Mouse (Mus musculus): Measurements from ENCODE around the gene Accsl. TPM values are rescaled to one million over a fixed set of nuclear protein-coding genes. Genes with fewer than 3 reads are reported as not detected.
A peak's percentile ranks its signal among the peaks of the same experiment; 100 is the strongest.

Gene Accsl
- polyA plus RNA-seq, 1 experiment from 2014 or later: not detected

- H3K9me3 ChIP-seq: no peaks in the 10 kb centered on the region
- no peak overlapping the region for H3K9ac ChIP-seq
- H3K4me1 ChIP-seq: peaks cover 32% of the 10 kb centered on the region
- no peaks in the 10 kb centered on the region for H3K36me3 ChIP-seq
- H3K4me2 ChIP-seq: no peak overlapping the region
- 64% methylated on average over 8 of the region's 8 CpGs for WGBS
- no peak overlapping the region for H3K27ac ChIP-seq (replicated peaks)
- no peak for ATAC-seq (ENCODE audit: extremely low read depth, insufficient number of reproducible peaks, low FRiP score, low TSS enrichment)
- H3K4me3 ChIP-seq: no peak overlapping the region
- peaks cover 4% of the 10 kb centered on the region; the same call in 1 of the 2 replicates for H3K27me3 ChIP-seq (replicated peaks)
Observed at GRCm38 (mm10) chr2:93890143-93890542, 21.2 kb upstream of the Accsl start.

DNA sequence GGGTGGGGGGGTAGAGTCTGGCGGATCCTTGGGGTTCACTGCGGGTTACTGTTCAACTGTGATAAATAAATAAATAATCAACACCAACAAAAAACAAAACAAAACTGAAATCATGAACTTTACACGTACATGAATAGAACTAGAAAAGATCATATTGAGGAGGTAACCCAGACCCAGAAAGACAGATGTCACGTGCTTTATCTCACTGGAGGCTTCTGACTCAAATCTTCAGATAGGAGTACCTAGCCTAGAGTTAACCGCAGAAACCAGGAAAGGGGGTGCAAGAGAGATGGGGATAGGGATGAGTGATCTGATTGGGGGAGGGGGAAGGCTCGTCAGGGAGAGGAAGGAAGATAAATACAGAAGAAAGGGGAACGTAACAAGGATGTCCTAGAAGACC, 20.1 kb upstream of the Accsl start:
- H3K27me3 ChIP-seq (replicated peaks): 0 out of 2 replicates have a peak, but pooled peaks cover 4% of the 10 kb centered on the region
- H3K27ac ChIP-seq (replicated peaks): no peak overlapping the region
- no peak for ATAC-seq (ENCODE audit: extremely low read depth, insufficient number of reproducible peaks, low FRiP score, low TSS enrichment)
- peaks cover 32% of the 10 kb centered on the region for H3K4me1 ChIP-seq
- no peaks in the 10 kb centered on the region for H3K36me3 ChIP-seq
- no peak overlapping the region for H3K4me3 ChIP-seq
- no peak overlapping the region for H3K9ac ChIP-seq
- WGBS: 71% methylated on average over 7 of the region's 7 CpGs
- H3K9me3 ChIP-seq: no peaks in the 10 kb centered on the region
- H3K4me2 ChIP-seq: no peak overlapping the region

GRCm38 (mm10) chr2:93888366-93888765, 19.4 kb upstream of the Accsl start:
- WGBS: 83% methylated on average over 6 of the region's 6 CpGs
- Histone ChIP-seq H3K4me1 (peaks cover 32% of the 10 kb centered on the region), H3K4me2 (no peak overlapping the region), H3K27ac (replicated peaks) (no peak overlapping the region), H3K9me3 (no peaks in the 10 kb centered on the region), H3K4me3 (no peak overlapping the region), H3K27me3 (replicated peaks) (0 out of 2 replicates have a peak, but pooled peaks cover 3% of the 10 kb centered on the region), H3K36me3 (no peaks in the 10 kb centered on the region), H3K9ac (no peak overlapping the region)
- no peak for ATAC-seq (ENCODE audit: extremely low read depth, insufficient number of reproducible peaks, low FRiP score, low TSS enrichment)

- H3K27ac ChIP-seq (replicated peaks): no peak overlapping the region
- H3K4me1 ChIP-seq: peaks cover 30% of the 10 kb centered on the region
- no peaks in the 10 kb centered on the region for H3K9me3 ChIP-seq
- H3K4me2 ChIP-seq: no peak overlapping the region
- no peaks in the 10 kb centered on the region for H3K36me3 ChIP-seq
- no peaks in the 10 kb centered on the region for H3K27me3 ChIP-seq (replicated peaks)
- ATAC-seq (ENCODE audit: extremely low read depth, insufficient number of reproducible peaks, low FRiP score, low TSS enrichment): no peak
- H3K9ac ChIP-seq: no peak overlapping the region
- 52% methylated on average over 11 of the region's 11 CpGs for WGBS
- no peak overlapping the region for H3K4me3 ChIP-seq
Observed at GRCm38 (mm10) chr2:93887273-93887672, 18.3 kb upstream of the Accsl start.

DNA sequence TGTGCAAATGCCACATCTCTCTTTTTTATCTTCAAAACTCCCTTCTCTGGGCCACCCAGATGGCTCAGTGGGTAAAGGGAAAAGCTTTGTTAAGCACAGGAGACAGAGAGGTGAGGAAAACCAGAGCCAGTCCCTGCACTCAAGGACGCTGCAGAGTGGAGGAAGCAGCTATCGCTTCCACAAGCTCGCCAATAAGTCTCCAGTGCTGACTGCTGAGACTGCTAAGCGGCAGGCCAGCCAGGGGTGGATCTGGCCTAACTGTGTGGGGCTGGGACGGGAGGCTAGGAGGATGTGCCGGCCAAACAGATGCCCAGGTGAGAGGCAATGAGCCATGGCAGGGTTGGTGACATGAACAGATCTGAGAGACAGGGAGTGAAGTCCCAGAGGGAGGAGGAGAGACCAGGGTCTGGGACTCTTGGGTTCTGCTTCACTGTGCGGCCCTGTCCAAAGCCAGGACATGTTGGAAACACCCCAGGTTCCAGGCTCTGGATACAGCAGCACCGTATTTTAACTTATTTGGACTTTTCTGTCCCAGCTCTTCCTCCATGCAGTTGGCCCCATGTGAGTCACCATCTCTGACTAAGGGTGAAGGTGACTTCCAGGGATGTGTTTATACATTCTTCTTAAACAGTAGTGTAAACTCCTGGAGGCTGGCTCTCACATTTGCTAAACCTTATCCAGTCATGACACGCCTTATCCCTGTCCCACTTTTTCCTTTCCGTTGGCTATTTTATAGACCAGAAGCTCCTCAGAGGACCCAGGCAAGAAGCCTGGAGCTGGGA, 17.2 kb upstream of the Accsl start:
- Histone ChIP-seq H3K4me1 (peaks cover 21% of the 10 kb centered on the region), H3K27ac (replicated peaks) (peak overlapping the region; percentile 30; the same call in 1 of the 2 replicates), H3K4me3 (no peak overlapping the region), H3K4me2 (peak overlapping the region; percentile 27; the same call in 1 of the 2 replicates), H3K9me3 (no peaks in the 10 kb centered on the region), H3K9ac (peak overlapping the region; percentile 33; the same call in 1 of the 2 replicates), H3K27me3 (replicated peaks) (no peaks in the 10 kb centered on the region), H3K36me3 (no peaks in the 10 kb centered on the region)
- WGBS: 26% methylated on average over 10 of the region's 10 CpGs
- ATAC-seq (ENCODE audit: extremely low read depth, insufficient number of reproducible peaks, low FRiP score, low TSS enrichment): no peak

DNA sequence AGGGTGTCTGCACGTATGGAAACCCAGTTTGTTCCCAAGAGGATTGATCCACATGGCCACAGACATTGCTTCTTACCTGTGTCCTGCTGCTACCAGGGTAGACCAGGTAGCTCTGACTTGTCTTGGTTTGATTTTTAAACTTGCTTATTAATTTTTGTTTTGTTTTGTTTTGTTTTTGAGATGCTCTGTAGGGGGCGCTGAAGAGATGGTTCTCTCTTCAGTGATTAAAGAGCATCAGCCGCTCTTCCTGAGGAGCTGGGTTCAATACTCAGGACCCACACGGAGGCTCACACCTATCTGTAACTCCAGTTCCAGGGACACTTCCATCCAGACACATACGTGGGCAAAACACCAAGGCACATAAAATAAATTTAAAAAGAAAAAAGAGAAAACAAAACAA, 14.1 kb upstream of the Accsl start:
- no peak overlapping the region for H3K9ac ChIP-seq
- no peak overlapping the region for H3K4me2 ChIP-seq
- H3K27ac ChIP-seq (replicated peaks): no peak overlapping the region
- 56% methylated on average over 5 of the region's 5 CpGs for WGBS
- peaks cover 24% of the 10 kb centered on the region for H3K4me1 ChIP-seq
- no peak for ATAC-seq (ENCODE audit: extremely low read depth, insufficient number of reproducible peaks, low FRiP score, low TSS enrichment)
- H3K36me3 ChIP-seq: no peaks in the 10 kb centered on the region
- no peaks in the 10 kb centered on the region for H3K9me3 ChIP-seq
- H3K27me3 ChIP-seq (replicated peaks): no peaks in the 10 kb centered on the region
- H3K4me3 ChIP-seq: no peak overlapping the region

DNA sequence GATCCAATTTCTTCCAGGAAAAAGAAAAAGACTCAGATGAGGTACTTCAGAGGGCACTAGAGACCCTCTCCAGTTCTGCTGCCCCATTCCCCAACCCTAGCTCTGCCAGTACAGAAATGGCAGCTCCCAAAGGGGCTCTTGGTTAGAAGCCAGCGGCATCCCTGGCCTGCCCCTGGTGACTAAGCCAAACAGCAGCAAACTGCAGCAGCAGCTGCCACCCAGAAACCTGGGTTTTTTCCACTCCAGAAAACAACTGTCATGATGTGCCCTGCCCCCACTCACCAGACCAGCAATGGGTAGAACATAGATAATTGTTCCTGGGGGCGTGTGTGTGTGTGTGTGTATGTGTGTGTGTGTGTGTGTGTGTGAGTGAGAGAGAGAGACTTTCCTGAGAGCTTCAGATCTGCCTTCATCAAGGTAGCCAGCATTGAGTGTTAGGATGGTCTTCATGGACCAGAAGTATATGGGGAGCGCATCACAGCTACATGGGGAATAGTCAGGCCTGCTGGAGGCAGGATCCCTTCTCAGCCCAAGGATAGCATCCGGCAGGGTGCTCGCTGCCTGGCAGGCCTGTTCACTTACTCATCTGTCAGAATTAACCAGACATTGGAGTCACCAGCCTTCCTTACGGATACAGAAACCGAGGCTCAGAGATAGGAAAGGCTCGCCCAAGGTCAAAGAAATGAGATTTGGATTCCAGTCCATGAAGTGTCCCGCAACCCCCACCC, 12.8 kb upstream of the Accsl start:
- Histone ChIP-seq H3K9me3 (no peaks in the 10 kb centered on the region), H3K27me3 (replicated peaks) (no peaks in the 10 kb centered on the region), H3K4me1 (peaks cover 26% of the 10 kb centered on the region), H3K9ac (no peak overlapping the region), H3K4me3 (no peak overlapping the region), H3K27ac (replicated peaks) (no peak overlapping the region), H3K36me3 (no peaks in the 10 kb centered on the region), H3K4me2 (no peak overlapping the region)
- no peak for ATAC-seq (ENCODE audit: extremely low read depth, insufficient number of reproducible peaks, low FRiP score, low TSS enrichment)
- WGBS: 64% methylated on average over 9 of the region's 9 CpGs

DNA sequence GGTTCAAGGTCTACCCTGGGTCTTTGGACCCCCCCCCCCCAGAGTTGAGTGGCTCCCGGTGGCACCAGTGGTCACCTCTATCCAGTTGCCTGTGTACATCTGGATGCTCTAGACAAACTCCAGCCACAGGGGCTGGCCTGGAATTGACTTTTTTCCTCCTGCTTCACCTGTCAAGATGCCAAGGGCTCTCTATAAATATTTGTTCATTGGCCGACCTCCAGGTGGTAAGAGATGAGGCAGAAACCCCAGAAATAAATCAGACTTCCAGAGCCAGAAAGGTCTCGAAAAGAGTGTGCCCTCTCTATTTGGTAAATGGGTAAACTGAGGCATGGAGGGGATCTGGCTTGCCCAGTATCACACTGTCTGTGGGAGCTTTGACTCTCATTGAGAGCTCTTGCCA, 12.0 kb upstream of the Accsl start:
- Histone ChIP-seq H3K36me3 (no peaks in the 10 kb centered on the region), H3K9ac (no peak overlapping the region), H3K27ac (replicated peaks) (no peak overlapping the region), H3K9me3 (no peaks in the 10 kb centered on the region), H3K4me3 (no peak overlapping the region), H3K4me1 (peaks cover 22% of the 10 kb centered on the region), H3K27me3 (replicated peaks) (no peaks in the 10 kb centered on the region), H3K4me2 (no peak overlapping the region)
- no peak for ATAC-seq (ENCODE audit: extremely low read depth, insufficient number of reproducible peaks, low FRiP score, low TSS enrichment)
- WGBS: 66% methylated on average over 3 of the region's 3 CpGs

GRCm38 (mm10) chr2:93880450-93880849, 11.5 kb upstream of the Accsl start:
- peaks cover 19% of the 10 kb centered on the region for H3K4me1 ChIP-seq
- H3K9me3 ChIP-seq: no peaks in the 10 kb centered on the region
- no peak for ATAC-seq (ENCODE audit: extremely low read depth, insufficient number of reproducible peaks, low FRiP score, low TSS enrichment)
- H3K36me3 ChIP-seq: no peaks in the 10 kb centered on the region
- no peak overlapping the region for H3K4me3 ChIP-seq
- WGBS: 62% methylated on average over 8 of the region's 8 CpGs
- H3K27me3 ChIP-seq (replicated peaks): no peaks in the 10 kb centered on the region
- H3K27ac ChIP-seq (replicated peaks): no peak overlapping the region
- no peak overlapping the region for H3K4me2 ChIP-seq
- no peak overlapping the region for H3K9ac ChIP-seq

GRCm38 (mm10) chr2:93877005-93877404, 8.0 kb upstream of the Accsl start:
- H3K4me1 ChIP-seq: peaks cover 30% of the 10 kb centered on the region
- no peak overlapping the region for H3K4me3 ChIP-seq
- 21% methylated on average over 5 of the region's 5 CpGs for WGBS
- no peak overlapping the region for H3K27ac ChIP-seq (replicated peaks)
- no peak for ATAC-seq (ENCODE audit: extremely low read depth, insufficient number of reproducible peaks, low FRiP score, low TSS enrichment)
- H3K9ac ChIP-seq: no peak overlapping the region
- no peaks in the 10 kb centered on the region for H3K9me3 ChIP-seq
- no peaks in the 10 kb centered on the region; the same call in 1 of the 2 replicates for H3K27me3 ChIP-seq (replicated peaks)
- no peak overlapping the region for H3K4me2 ChIP-seq
- no peaks in the 10 kb centered on the region for H3K36me3 ChIP-seq

GRCm38 (mm10) chr2:93874606-93875005, 5.6 kb upstream of the Accsl start:
- Histone ChIP-seq H3K9ac (no peak overlapping the region), H3K9me3 (no peaks in the 10 kb centered on the region), H3K4me2 (no peak overlapping the region), H3K36me3 (no peaks in the 10 kb centered on the region), H3K4me1 (peaks cover 21% of the 10 kb centered on the region), H3K27ac (replicated peaks) (no peak overlapping the region), H3K4me3 (no peak overlapping the region), H3K27me3 (replicated peaks) (no peaks in the 10 kb centered on the region; the same call in 1 of the 2 replicates)
- WGBS: 79% methylated on average over 3 of the region's 3 CpGs
- ATAC-seq (ENCODE audit: extremely low read depth, insufficient number of reproducible peaks, low FRiP score, low TSS enrichment): no peak

DNA sequence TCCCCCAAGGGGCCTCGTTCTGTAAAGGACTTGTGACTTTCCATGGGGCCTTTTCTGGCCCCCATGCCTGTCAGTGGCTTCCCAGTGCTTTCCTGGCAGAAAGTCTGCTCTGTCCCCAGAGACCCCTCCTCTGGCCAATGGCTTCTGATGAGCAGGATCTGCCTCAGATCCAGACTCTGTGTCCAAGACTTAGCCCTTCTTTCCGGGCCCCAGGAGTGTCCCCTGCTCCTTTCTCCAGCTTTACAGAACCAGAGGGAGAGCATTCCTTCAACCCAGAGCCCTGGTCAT, 5.2 kb upstream of the Accsl start:
- 19% methylated on average over 2 of the region's 2 CpGs for WGBS
- H3K4me1 ChIP-seq: peaks cover 21% of the 10 kb centered on the region
- H3K9ac ChIP-seq: no peak overlapping the region
- ATAC-seq (ENCODE audit: extremely low read depth, insufficient number of reproducible peaks, low FRiP score, low TSS enrichment): no peak
- peaks cover under 1% of the 10 kb centered on the region for H3K27me3 ChIP-seq (replicated peaks)
- H3K36me3 ChIP-seq: no peaks in the 10 kb centered on the region
- H3K4me2 ChIP-seq: no peak overlapping the region
- no peak overlapping the region for H3K4me3 ChIP-seq
- H3K27ac ChIP-seq (replicated peaks): no peak overlapping the region
- no peaks in the 10 kb centered on the region for H3K9me3 ChIP-seq

Measured in heart, embryonic 13.5 days (tissue).